Mouse (Mus musculus) heart, adult 2 months (tissue): ENCODE measurements at regions not wholly inside any gene's neighbourhood (a gene's known extent, or its start where the extent isn't known, plus 50 kb on each side); places are given as distances from the start of the nearest gene placed in this dataset.

Experiments used
- DNase-seq, 2 experiments: peaks; one replicate each; pipeline ENCODE4 v3.0.0; 2021
- H3K27ac ChIP-seq: fragments of 200-600 bp; 2 replicates; pipeline ENCODE4 v1.8.1; 2022
- H3K27me3 ChIP-seq: fragments of 200-500 bp; 2 replicates; pipeline ENCODE4 v1.6.1; 2012; ENCODE audit warnings: mild to moderate bottlenecking, low read length, inconsistent platforms, mixed read lengths; ENCODE audit not compliant: control insufficient read depth, insufficient read depth
- H3K36me3 ChIP-seq: fragments of 200-500 bp; 2 replicates; pipeline ENCODE4 v1.6.1; 2012; ENCODE audit warnings: low read length, inconsistent platforms; ENCODE audit not compliant: control insufficient read depth, insufficient read depth
- H3K4me1 ChIP-seq: fragments of 200-500 bp; 2 replicates; pipeline ENCODE4 v1.6.1; 2011; ENCODE audit warnings: low read length; ENCODE audit not compliant: control insufficient read depth, insufficient read depth
- H3K4me3 ChIP-seq: fragments of 200-600 bp; 2 replicates; pipeline ENCODE4 v1.8.1; 2022
- H3K79me2 ChIP-seq: fragments of 200-500 bp; replicated peaks from 2 replicates; pipeline ENCODE4 v1.6.1; 2012; ENCODE audit warnings: mild to moderate bottlenecking, inconsistent platforms, low read length, moderate library complexity, mixed read lengths; ENCODE audit not compliant: control insufficient read depth, insufficient read depth
- H3K9ac ChIP-seq: fragments of 200-500 bp; 2 replicates; pipeline ENCODE4 v1.6.1; 2012; ENCODE audit warnings: low read depth, mild to moderate bottlenecking, control low read depth, inconsistent platforms, low read length, mixed read lengths
- CTCF ChIP-seq: fragments of 200-600 bp; IDR thresholded peaks from 2 replicates; pipeline ENCODE4 v1.8.1; 2022; ENCODE audit warnings: antibody characterized with exemption, mild to moderate bottlenecking, moderate library complexity
- EP300 ChIP-seq: fragments of 200-500 bp; IDR thresholded peaks from 2 replicates; pipeline ENCODE4 v1.6.1; 2011; ENCODE audit warnings: low read depth, low read length, control low read depth; ENCODE audit not compliant: insufficient read depth
- POLR2A ChIP-seq: fragments of 200-500 bp; IDR thresholded peaks from 2 replicates; pipeline ENCODE4 v1.6.1; 2011; ENCODE audit warnings: mild to moderate bottlenecking, low read depth, low read length, control low read depth; ENCODE audit not compliant: insufficient read depth
- WGBS: fragments of 180-500 bp; shearing (Covaris S2); methylation state at CpG from one replicate; pipeline ENCODE4 v1.1.7; 2018; 5-methylcytosine and 5-hydroxymethylcytosine counted together
- intact Hi-C: fragments of 180-260 bp; cut with DNase I; formaldehyde crosslinking; loops from one replicate; pipeline ENCODE4 v1.15.1; 2025

DNA sequence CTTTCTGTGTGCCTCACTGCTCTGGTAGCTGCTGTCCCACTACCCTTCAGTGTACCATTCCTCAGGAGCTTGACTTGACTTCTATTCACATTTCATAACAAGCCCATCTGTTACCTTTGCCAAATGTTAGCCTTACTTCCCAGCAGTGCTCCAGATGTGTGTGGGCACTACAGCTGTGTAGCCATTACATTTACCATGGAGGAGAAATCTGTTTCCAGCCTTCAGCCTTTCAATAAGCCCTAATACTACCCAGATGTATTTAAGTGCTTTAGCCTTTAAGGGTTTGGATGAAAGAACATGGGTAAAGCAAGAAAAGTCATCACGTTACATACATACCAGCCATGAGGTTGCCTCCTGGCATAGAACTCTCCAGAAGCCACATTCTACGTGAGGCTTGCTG lies 1068.0 kb downstream of the Ttll7 start:
- intact Hi-C loops: no loop called here
- Histone ChIP-seq H3K27ac (no peak overlapping the region), H3K4me1 (no peaks in the 10 kb centered on the region), H3K9ac (no peak overlapping the region), H3K4me3 (no peak overlapping the region), H3K27me3 (no peaks in the 10 kb centered on the region), H3K79me2 (no peaks in the 10 kb centered on the region), H3K36me3 (no peaks in the 10 kb centered on the region)
- no peak for DNase-seq
- 90% methylated on average over 2 of the region's 2 CpGs for WGBS
- TF ChIP-seq CTCF: no peak
- no peak for TF ChIP-seq EP300
- TF ChIP-seq POLR2A: no peak

DNA sequence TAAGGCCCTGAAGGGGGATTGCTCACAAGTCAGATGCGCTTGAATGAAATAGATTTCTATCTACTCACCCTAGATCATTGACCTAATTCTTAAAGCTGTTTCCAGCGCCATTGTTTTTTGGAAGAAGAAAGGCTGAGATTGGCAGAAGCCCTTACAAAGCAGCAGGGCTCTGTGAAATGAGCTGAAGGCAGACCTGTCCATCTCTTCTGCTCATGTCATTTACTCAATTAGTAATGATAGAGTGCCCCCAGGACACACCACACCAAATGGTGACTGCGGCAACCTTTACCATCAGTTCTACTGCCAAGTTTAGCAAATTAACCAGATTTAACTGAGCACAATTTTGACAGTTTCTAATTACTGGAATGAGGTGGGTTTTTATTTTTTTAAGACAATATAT lies 1067.5 kb downstream of the Ttll7 start:
- intact Hi-C loops: no loop called here
- Histone ChIP-seq H3K4me3 (no peak overlapping the region), H3K27ac (no peak overlapping the region), H3K9ac (no peak overlapping the region), H3K27me3 (no peaks in the 10 kb centered on the region; the same call in 1 of the 2 replicates), H3K36me3 (no peaks in the 10 kb centered on the region), H3K79me2 (no peaks in the 10 kb centered on the region), H3K4me1 (no peaks in the 10 kb centered on the region)
- 94% methylated on average over 3 of the region's 3 CpGs for WGBS
- TF ChIP-seq POLR2A (no peak), CTCF (no peak), EP300 (no peak)
- DNase-seq: no peak

DNA sequence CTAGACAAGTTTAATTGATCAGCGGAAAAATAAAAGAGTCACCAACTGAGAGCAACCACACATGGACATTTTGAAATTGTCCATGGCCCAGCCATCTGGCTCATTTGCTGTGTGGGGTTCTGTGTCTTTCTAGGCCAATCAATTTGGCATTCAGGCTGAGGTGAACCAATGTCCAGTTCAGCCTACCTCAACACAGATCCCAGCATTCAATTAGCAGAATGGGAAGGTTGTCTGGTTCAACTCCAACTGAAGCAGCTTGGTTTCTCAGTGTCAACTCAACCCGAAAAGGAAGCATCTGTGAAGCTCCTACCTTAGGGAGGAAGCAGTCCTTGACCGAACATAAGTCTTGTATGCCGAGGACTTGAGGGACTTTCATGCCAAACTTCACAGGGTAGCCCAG lies 1067.0 kb downstream of the Ttll7 start:
- 86% methylated on average over 4 of the region's 4 CpGs for WGBS
- Histone ChIP-seq H3K4me3 (no peak overlapping the region), H3K36me3 (no peaks in the 10 kb centered on the region), H3K27me3 (no peaks in the 10 kb centered on the region; the same call in 1 of the 2 replicates), H3K27ac (no peak overlapping the region), H3K4me1 (no peaks in the 10 kb centered on the region), H3K79me2 (no peaks in the 10 kb centered on the region), H3K9ac (no peak overlapping the region)
- no peak for DNase-seq
- intact Hi-C loops: no loop called here
- TF ChIP-seq EP300: no peak
- TF ChIP-seq CTCF: no peak
- TF ChIP-seq POLR2A: no peak

DNA sequence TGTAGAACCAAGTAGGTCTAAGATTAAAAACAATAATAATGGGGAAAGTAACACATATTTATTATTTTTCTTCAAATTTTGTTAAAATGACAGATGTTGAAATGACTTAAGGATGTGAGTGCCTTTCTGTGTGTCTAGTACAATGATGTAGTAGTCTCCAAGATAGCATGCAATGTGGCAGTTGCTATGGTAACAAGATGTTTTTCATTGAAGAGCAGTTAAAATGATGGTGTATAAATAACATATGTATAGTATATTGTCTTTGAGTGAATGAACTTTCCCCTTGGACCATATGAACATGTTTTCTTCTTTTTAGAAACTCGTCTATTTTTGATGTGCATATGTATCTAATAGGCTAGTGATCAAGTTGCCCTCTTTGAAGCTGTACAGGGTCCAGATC lies 1044.6 kb downstream of the Ttll7 start:
- TF ChIP-seq POLR2A: no peak
- no peak for TF ChIP-seq CTCF
- no peak for TF ChIP-seq EP300
- 53% methylated on average over 1 of the region's 1 CpGs for whole genome bisulfite sequencing
- H3K4me1 ChIP-seq: no peaks in the 10 kb centered on the region
- no peak overlapping the region for H3K9ac ChIP-seq
- H3K27ac ChIP-seq: no peak overlapping the region
- no peak overlapping the region for H3K4me3 ChIP-seq
- H3K79me2 ChIP-seq: no peaks in the 10 kb centered on the region
- H3K27me3 ChIP-seq: no peaks in the 10 kb centered on the region
- intact Hi-C loops: no loop called here
- no peak for DNase-seq
- H3K36me3 ChIP-seq: no peaks in the 10 kb centered on the region

DNA sequence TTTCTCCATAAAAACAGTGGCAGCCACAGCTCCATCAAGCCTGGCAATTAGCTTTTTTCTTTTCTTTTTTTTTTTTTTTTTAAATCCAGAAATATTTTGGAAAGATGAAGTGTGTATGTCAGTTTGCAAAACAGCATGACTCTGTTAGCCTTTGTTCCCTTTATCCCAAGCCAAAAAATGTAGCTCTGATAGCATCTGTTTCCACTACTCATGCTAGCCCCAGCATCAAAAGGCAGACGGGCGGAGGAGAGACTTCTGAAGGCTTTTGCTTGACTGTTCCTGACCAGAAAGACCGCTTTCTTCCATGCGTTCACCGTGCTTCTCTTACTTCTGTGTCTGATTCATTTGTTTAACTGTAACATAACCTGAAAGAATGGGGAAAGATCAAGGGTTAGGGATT lies 1039.5 kb downstream of the Ttll7 start:
- no peaks in the 10 kb centered on the region for H3K4me1 ChIP-seq
- WGBS: 75% methylated on average over 5 of the region's 5 CpGs
- no peak overlapping the region for H3K27ac ChIP-seq
- no peaks in the 10 kb centered on the region for H3K36me3 ChIP-seq
- no peak overlapping the region for H3K9ac ChIP-seq
- TF ChIP-seq EP300 (no peak), POLR2A (no peak), CTCF (no peak)
- no peak overlapping the region for H3K4me3 ChIP-seq
- no peak for DNase-seq
- intact Hi-C loops: no loop called here
- no peaks in the 10 kb centered on the region for H3K27me3 ChIP-seq
- H3K79me2 ChIP-seq: no peaks in the 10 kb centered on the region

DNA sequence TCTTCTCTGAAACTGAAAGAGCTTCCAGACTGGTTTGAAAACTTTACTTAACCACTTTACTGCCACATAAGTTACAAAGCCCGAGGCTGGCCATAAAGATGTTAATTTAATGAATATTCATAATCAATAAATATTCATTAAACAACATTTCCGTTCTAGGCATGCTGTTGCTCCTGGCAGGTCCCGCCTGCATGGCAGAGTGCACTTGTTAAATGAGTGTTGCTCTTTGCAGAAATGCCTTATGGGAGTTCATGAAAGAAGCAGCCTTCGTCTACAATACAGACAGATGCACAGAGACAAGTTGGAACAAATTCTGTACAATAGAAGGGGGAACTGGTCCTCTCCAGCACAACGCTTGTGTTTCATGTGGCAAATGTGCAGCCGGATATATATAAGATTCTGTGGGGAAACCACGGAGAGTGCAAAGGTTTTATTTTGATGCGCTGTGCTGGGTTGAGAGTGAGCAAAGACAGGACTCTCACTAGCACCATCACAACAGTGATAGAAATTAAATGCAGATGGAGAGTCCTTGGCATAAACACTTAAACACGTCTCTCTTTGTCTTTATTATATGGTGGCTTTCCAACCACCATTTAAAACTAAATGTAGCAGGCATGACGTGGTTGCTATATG lies 1034.2 kb downstream of the Ttll7 start:
- WGBS: 83% methylated on average over 10 of the region's 10 CpGs
- no peaks in the 10 kb centered on the region for H3K36me3 ChIP-seq
- H3K4me3 ChIP-seq: no peak overlapping the region
- no peak overlapping the region for H3K27ac ChIP-seq
- H3K4me1 ChIP-seq: no peaks in the 10 kb centered on the region
- no peaks in the 10 kb centered on the region for H3K79me2 ChIP-seq
- TF ChIP-seq CTCF: no peak
- no peaks in the 10 kb centered on the region for H3K27me3 ChIP-seq
- intact Hi-C loops: no loop called here
- no peak for DNase-seq
- no peak overlapping the region for H3K9ac ChIP-seq
